Mouse (Mus musculus) adrenal gland, postnatal 10 days (tissue): ENCODE results near the gene Aldh3a1. TPM values are rescaled to one million over a fixed set of nuclear protein-coding genes. Genes with fewer than 3 reads are reported as not detected.
"Not testable (repeated sequence)": the region's sequence is repeated elsewhere in the genome, so short reads cannot be mapped to it uniquely, and the experiment has no call there.

Source experiments
- DNase-seq: peaks from one replicate; pipeline ENCODE4 v3.0.0; 2021; ENCODE audit warnings: mixed read lengths
- long read RNA-seq, 2 experiments: library from polyadenylated mRNA; stranded (forward); transcript quantifications; one replicate each; pipeline ENCODE4 v2.0.0; 2021
- total RNA-seq, 2 experiments: library from RNA; stranded (reverse); gene quantifications; 2 replicates each; pipeline ENCODE4 v1.2.3; 2021

Aldh3a1 gene
- under 1 TPM in 1 of 2 experiments, not detected in 1; 0.15 TPM for total RNA-seq
- long read RNA-seq, experiment 1: 0 reads
- long read RNA-seq, experiment 2, partial matches to known transcripts: 0 of 1 reads
- long read RNA-seq, experiment 2, other reads (novel, unspliced or antisense): 1 of 1 reads

DNA sequence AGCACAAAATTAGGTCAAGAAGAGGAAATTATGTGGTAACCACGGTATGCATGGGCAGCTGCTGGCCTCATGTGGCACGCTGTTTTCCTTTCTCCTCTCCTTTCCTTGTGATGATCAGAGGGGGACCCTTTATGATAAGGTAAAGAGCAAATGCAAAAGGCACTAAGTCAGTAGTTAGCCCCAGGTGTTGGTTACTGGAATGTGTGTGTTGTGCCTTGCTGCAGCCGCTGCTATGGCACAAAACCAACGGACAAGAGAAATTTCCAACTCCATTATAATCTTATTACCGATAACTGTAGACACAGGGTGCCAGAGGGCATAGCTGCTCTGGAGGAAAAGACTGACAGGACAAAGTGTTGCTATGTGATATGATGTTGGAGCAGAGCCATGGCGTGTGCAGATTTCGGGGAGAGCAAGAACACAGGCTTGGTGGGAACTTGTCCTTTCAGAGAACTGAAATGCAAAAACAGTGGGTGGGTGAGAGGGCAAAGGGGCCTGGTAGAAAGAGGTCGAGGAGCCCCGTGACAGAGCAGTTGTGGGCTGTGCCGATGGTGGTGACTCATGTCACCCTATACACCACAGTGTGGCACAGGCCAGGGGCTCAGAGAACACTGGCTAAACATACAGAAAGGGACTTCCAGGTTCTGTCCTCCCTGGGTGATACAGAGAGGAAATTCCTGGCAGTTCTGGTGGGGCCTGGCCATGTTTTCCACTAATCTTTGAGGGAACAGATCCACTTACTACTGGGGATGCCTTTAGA is at the start of gene Aldh3a1:
Aldh3a1 (plus strand) TSS at position 51 of the 760 bp plus-strand sequence.
- no peak for DNase-seq

DNA sequence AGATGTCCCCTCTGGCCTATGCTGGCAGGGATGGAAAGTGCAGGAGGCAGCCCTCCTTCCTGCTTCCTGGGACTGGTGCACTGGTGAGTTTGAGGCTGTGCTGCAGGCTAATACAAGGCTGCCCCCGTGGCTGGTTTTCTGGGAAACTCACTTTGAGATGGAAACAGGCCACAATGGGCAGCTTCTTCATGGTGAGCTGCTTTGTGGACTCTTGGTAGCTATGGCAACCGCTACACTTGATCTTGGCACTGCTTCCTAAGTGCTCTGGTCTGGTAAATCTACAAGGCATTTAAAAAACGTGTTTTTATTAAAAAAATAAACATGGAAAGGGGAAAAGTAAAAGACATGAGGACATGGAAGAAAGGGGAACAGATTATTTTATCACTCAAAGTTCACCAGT is 49.2 kb upstream of the Aldh3a1 start:
- no peak for DNase-seq

DNA sequence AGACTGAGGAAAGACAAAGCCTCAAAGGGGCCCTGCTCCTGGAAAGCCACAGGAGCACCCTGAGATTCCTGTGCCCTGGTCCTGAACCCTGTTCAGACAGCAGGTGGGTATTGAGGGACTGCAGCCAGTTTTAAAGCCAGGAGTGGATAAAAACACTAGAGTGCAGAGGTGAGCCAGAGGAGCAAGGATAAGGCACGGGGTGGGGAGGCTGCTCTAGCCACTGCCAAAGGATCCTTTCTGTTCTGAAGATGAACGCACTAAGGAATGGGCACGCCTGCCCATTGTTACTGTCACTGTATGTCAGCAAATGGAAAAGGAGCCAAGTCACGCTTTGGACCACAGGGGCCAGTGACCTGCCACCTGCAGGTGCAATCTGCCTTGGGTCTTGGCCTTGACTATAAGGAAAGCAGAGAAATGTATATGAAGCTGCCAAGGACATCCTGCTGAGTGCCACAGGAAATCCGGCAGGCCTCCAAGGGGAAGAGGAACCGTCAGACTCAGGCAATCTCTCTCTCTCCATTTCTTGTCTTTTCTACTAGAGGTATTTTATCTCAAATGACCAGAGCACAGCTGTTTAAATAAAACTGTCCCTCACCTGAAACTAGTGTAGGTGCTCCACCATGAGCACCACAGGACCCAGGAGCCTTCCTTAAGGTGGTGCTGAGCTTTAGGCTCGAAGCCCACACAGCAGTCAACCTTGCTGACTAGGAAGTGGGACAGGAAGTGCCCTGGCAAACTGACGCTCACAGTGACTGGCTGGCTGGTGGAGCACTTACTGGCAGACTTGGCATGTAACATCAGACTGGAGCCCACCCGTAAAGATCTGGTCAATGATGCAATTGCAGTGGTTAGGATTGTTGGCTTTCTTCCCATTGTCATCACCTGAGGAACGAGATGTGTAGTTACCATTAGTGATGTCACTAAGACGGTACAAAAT is 47.3 kb upstream of the Aldh3a1 start:
- DNase-seq: no peak

DNA sequence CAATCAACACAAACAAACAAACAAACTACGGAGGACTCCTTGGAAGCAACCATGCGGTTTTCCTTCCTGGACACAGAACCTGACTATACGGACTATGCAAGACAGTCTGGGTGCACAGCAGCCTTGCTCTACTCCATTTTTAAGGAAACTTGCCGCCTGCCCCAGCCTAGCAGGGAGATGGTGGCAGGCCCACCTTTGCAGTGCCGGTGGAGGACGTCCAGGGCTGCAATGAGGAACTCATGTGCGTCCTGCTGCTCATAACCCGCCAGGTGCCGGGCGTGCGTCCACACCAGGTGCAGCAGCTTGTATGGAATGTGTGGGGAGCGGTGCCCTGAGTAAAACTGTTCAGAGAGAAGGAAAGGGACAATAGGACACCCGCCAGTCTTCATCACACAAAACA is 46.2 kb upstream of the Aldh3a1 start:
- DNase-seq: no peak

DNA sequence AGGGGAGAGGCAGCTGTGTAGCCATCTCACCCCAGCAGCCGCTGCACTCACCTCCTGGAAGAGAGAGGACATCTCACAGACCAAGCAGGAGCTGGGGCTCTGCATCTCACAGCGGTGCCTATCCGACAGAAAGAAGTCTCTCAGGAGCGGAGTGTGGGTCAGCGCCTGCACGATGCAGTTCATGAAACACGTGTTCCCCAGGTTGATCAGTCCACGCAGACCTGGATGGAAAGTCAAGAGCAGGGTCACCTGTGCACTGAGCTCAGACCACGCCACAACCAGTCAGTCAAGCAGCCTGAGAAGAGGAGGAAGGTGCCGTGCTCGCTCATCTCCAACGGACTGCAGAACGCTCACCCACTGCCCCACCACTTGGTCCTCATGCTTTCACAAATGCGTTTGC is 44.6 kb upstream of the Aldh3a1 start:
- no peak for DNase-seq

DNA sequence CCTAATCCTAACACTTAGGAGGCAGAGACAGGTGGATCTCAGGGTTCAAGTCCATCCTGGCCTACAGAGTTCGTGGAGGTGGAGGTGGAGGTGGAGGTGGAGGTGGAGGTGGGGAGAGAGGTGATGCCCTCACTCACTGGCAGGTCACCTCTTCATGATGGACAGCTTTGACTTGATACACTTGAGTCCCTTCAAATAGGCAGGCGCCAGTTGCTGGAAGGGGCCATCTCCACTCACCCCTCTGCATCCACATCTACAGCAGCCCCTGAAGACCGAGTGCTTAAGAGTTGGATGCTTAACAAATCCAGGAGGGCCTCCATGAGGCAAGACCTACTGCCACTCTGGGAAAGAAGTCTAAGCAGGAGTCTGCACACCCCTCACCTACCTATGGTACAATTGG is 44.0 kb upstream of the Aldh3a1 start:
- DNase-seq: no peak

DNA sequence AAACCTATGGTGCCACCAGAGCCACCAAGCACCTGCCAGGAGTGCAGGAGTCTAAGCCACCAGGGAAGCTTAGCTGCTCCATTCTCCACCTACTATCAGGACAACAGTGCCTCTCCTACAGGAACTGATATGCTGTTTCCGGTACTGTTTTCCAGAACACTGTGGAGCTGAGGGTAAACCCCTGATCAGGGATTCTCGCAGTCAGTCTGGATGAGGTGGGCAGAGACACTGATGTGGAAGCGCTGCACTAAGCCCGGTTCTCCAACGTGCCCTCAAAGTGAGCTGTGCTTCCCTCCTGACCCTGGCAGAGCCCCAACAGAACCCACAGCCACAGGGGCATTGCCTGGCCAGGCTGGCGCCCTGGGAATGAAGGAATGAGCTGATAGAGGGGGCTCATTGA is 43.0 kb upstream of the Aldh3a1 start:
- DNase-seq: no peak

DNA sequence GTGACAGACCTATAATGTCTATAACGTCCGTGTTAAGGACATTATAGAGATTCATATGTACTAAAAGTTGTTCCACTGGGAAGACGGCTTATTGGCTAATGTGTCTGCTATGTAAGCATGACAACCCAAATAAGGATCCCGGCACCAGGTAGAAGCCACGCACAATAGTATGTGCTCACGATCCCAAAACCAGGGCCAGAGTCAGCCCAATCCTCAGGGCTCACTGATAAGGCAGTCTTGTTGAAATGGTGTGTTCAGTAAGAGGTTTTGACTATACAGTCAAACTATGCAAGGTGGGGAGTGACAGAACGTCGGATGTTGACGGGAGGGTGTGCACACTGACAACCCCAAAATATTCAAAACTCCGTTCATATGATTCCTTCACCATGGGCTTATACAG is 42.5 kb upstream of the Aldh3a1 start:
- no peak for DNase-seq

DNA sequence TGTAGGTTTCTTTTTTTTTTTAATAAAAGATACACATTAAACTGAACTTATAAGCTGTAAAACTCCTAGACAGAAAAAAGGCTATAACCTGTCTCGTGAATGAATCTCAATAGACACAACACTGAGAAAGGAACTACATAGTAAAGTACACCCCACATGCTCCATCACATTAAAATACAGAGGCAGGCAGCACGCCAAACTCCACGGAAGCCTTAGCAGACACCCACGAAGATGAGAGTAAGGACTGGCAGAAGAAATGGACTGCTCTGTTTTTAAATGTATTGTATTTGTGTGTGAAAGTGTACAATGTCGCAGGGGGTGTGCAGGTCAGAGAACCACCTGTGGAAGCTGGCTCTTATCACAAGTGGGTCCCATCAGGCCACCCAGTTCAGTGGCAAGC is 37.2 kb upstream of the Aldh3a1 start:
- no peak for DNase-seq

DNA sequence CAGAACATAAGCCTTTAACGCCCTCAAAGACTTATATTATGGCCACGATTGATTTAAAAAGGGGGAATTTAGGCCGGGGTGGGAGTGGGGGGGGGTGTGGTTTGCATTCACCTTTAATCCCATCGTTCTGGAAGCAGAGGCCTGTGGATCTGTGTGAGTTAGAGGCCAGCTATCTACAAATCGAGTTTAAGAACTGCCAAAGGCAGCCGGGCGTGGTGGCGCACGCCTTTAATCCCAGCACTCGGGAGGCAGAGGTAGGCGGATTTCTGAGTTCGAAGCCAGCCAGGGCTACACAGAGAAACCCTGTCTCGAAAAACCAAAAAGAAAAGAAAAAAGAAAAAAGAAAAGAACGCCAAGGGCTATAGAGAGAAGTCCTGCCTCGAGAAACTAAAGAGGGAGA is 33.9 kb upstream of the Aldh3a1 start:
- DNase-seq: not testable (repeated sequence)

DNA sequence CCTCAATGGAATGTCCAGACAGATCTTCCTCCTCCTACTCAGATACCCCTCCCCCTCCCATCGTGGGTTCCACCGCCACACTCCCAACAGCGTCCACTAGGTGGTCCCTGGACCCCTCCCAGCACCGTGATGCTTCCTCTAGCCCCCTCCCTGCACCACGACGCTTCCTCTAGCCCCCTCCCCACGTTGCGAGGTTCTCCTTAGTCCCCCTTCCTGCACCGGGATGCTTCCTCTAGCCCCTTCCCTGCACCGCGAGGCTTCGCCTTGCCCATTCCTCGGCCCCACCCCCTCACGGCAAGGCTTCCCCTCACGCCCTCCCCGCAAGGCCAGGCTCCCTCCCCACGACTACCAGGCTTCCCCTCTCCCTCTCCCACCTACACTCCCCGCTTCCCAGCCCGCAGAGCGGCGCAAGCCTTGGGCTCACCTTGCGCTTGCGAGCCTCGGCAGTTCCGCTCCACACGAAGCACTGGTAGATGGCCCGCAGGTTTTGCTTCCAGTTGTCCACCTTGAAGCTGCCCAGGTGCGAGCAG is 33.0 kb upstream of the Aldh3a1 start:
- DNase-seq: peak; percentile 71

DNA sequence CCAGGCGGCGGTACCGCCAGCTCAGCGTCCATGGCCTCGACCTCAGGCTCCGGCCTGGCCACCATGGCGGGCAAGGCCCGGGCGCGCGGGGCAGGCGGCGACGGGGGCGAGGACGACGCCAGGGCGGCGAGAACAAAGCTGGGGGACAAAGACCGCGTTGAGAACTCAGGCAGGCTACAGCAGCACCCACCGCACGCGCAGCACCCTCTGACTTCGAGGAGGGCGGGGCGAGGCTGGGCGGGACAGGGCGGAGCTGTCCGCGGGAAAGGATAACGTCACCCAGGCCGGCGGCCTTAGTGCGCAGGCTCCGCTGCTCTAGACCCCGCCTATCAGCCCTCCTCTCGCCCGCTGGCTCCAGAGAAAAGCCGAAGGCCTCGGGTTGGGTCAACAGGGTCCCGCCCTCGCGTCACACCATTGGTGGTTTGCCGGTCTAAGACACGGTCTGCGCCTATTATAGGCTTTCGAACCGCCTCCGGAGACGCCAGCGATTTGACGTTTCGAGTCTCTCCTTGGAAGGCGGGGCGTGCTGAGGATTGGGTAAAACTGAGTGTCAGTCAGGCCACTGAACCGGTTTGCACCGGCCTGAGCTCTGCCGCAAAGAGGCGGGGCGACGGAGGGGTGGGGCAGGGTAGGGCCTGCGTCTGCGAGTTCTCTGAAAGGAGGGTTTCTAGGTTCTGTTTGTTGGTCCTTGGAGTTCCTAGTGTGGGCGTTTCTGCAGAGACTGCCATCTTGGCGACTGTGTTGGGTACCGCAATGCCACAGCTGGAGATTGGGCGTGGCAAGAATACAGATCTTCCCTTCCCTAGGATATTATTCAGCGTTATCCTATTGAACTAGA is 32.3 kb upstream of the Aldh3a1 start, which contains the start of gene Usp22:
Usp22 (minus strand) TSS at position 235 of the 838 bp plus-strand sequence.
- peak; percentile 99 for DNase-seq

DNA sequence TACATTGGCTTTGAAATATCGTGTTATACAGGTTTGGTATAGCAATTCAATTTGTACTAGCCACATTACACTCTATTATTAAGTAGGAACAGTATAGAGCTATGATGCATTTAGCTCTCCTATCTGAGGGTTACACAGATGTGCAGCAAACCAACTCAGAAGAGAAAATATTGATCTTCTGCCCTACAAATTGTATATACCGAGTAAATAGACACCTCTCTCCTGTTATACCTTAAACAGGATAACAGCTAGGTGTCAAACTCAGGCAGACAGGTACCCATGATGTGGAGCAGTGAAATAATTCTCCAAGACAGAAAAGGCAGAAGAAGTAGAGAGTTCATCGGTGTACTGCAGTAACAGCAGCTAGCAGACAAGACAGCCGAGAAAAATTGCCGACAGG is 31.6 kb upstream of the Aldh3a1 start:
- no peak for DNase-seq

DNA sequence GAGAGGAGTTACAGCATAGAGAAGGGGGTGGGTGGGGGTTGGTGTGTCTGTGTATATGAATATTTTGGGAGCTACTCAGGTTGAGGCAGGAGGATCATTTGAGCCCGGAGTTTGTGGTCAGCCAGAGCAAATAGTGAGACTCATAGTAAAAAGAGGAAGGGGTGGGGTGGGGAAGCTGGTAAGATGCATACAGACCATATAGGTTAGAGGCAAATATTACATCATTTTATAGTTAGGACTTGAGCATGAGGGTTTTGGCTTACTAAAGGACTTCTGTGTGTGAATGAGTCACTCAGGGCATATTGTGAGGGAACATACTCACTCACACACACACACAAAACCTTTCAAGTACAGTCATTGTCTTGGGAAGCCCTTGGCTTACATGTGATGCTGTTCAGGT is 31.0 kb upstream of the Aldh3a1 start:
- DNase-seq: no peak

DNA sequence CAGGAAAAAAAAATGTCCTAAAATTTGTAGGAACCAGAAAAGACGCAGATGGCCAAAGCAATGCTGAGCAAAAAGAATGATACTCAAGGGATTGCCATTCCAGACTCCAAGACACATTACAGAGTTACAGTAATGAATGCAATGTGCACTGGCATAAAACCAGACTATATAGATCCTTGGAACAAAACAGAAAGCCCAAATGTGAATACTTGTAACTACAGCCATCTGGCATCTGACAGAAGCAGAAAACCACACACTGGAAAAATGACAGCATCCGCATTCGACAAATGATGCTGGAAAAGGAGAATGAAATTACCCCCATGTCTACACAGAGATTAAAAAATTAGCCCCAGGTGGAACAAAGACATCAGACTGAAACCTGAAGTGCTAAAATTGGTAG is 27.0 kb upstream of the Aldh3a1 start:
- DNase-seq: no peak

DNA sequence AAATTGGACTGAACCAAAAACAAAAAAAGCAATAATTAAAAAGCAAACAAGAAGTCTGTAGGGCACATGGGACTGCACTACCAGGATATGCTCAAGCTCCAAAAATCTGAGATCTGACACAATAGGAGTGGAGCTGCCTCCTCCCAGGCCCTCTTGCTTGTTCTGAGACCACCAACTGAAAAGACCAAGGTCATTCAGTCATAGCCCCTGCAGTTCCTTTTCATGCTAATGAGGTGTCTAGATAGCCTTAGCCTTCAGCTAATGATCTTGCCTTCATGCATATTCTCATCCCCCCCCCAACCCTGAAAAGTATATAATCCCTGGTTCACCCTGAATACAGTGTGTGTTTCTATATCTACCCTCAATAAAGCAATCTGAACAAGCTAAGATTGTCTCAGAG is 25.7 kb upstream of the Aldh3a1 start:
- DNase-seq: no peak

DNA sequence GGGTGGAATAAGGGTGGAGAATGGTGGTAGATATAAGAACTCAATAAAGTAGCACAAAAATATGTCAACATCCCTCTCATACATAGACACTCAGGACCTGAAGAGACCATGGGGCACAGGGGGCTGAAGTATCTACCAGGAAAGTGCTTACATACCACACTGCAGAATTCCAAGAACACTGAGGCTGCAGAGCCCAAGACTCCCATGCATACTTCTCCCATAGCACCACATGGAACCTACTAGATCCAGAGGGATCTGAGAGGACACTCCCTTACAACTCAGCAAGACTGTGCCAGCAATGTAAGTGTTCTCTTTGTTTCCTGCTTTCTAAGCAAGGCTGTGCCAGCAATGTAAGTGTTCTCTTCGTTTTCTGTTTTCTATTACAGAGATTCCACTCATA is 23.5 kb upstream of the Aldh3a1 start:
- DNase-seq: no peak

DNA sequence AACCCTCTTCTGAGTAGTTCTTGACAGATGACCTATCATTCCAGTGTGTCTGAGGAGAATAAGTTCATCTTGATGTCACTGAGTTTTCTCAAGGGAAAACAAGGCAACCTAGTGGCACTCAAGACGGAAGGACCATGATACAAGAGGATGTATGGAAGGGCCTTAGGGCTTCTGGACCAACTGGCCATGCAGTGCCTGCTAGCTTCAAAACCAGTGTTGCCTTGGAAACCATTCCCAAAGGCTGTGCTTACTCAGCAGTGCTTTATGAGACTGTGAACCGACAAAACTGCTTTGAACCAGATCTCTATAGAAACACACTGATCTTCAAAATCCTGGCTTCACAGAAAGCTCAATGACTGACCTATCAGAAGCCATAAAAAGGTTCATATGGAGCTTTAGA is 16.6 kb upstream of the Aldh3a1 start:
- no peak for DNase-seq

DNA sequence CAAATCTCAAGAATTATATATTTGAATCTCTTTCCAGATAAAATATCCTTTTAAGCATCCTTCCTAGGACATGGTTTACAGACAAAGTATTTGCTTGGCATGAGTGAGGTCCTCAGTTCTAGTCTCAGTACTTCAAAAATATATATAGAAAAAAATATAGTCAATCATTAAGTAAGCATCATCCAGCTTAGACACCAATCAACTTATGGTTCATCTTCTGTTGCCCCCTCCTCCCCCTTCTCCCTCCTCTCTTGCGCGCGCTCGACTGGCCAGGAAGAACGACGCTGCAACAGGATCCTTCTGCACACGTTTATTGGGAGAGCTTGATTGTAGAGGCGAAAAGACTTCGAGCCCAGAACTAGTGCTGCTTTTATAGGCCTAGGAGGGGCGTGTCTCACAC is 15.2 kb upstream of the Aldh3a1 start:
- not testable (repeated sequence) for DNase-seq

DNA sequence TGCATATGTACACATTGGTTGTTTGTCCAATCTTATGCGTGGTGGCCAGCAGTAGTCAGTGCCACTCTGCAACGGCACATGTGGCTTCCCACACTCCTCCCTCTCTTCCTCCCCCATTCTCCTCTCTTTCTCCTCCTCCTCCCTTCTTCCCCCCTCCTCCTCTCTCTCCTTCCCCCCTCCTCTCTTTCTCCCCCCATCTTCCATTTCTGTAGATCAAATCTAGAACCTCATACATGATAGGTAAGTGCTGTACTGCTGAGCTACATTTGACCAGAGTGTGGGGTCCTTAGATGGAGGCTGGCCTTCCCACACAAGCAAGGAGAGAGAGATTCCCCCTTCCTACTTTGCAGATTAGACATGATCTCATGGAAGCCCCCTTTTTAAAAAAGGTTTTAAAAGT is 14.6 kb upstream of the Aldh3a1 start:
- DNase-seq: no peak

DNA sequence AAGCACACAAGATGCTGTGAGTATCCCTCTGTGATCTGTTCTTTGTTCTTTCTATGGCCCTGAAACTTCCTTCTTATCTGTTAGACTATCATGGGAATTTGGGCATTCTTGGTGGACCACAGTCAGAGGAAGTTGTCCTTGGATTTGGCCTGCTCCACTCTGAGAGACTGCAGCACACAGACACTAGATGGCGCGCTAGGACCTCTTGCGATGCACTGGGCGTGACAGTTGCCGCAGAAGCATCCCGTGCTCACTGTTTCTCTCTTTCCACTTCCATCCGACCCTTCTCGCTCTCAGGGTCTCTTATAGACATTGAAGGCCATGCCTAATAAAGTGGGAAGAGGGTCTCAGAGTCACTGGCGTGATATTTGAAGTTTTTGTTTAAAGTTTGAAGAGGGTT is 13.9 kb upstream of the Aldh3a1 start:
- DNase-seq: peak; percentile 91
